Mouse (Mus musculus) brain, embryonic 14.5 days (tissue): ENCODE data around the gene Edem2.

Experiments used
- CTCF ChIP-seq: fragments of 200-500 bp; IDR thresholded peaks from 2 replicates; pipeline ENCODE4 v1.5.1; 2012; ENCODE audit warnings: inconsistent platforms, mild to moderate bottlenecking, moderate library complexity, borderline replicate concordance; ENCODE audit not compliant: insufficient read depth, insufficient read length; ENCODE audit errors: extremely low read depth
- POLR2A ChIP-seq: fragments of 200-500 bp; IDR thresholded peaks from 2 replicates; pipeline ENCODE4 v1.6.1; 2012; ENCODE audit warnings: mild to moderate bottlenecking, inconsistent platforms, borderline replicate concordance; ENCODE audit not compliant: poor library complexity, insufficient read depth, insufficient read length, severe bottlenecking; ENCODE audit errors: extremely low read depth

GRCm38 (mm10) chr2:155673546-155673945 lies 55.7 kb downstream of the Edem2 start:
- TF ChIP-seq CTCF: peak; percentile 65; the same call in 1 of the 2 replicates
- no peak for TF ChIP-seq POLR2A
